Mouse (Mus musculus) right cerebral cortex, adult 2 months (tissue): ENCODE measurements around the gene Plaur.
"Not testable (repeated sequence)": the region's sequence is repeated elsewhere in the genome, so short reads cannot be mapped to it uniquely, and the experiment has no call there.

ENCODE experiments used
- DNase-seq, 2 experiments: peaks; one replicate each; pipeline ENCODE4 v3.0.0; 2021 to 2022; ENCODE audit warnings: low spot score in 2 of 2

The Plaur gene

DNA sequence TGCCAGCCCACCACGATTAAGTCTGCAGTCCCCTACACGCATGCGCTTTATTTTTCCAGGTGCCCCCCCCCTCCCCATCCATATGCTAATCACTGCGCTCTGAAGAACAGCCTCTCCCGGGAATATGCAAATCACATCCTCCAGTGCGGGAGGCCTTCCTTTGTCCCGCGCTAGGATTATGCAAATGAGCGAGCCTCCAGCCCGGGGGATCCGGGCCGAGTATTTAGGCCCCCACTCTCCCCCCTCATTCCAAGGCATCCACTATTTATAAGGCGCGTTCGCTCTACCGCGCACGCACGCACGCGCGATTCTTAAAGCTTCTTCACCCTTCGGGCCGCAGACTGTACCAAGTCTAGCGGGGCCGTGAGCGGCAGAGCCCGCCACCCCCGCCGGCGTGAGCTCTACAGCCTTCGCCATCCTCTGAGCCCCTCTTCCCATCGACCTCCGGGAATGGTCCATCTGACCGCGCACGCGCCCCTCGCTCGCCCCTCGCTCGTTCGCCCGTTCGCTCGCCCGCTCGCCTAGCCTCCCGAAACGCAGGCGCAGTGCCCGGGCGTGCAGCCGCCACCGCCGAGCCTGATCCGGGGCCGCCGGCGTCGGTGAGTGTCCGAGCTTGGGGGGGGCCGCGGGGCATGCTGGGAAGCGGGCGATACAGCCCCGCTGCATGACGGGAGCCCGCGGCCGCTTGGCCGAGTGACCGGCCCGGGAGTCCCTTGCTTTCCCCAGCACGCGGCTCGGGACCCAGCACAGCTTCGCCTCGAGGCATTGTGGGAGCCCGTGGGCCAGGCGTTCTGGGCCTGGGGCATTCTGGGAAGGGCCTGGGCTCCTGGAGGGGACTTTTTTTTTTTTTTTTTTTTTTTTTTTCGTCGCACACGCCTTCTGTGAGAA lies 44.8 kb downstream of the Plaur start, which contains the start of gene Zfp428:
TSS of gene Zfp428 (plus strand) at position 169 of the 888 bp plus-strand sequence.
- DNase-seq, result peak; percentile 78 to 83

DNA sequence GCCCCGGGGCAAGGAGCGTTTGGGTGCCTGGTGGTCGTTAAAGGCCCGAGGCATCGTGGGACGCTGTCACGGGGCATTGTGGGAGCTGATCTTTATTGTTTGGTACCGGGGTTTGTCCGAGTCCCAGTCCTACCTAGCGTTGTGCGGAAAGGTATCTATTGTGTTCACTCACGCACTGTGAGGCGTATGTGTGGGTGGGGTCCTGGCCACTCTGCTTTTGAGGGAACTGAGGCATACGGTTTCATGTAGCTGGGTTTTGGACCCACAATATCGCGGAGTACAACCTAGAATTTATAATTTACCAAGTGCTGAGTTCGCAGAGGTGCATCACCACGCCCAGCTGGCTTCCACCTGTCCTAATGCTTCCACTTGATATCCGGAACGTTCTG lies 45.4 kb downstream of the Plaur start:
- no peak for DNase-seq

GRCm38 (mm10) chr7:24512355-24512754 lies 50.1 kb downstream of the Plaur start, which contains the start of gene AC161166.1:
AC161166.1 (minus strand) TSS chr7:24512455.
- no peak for DNase-seq

- not testable (repeated sequence) for DNase-seq
These were observed 54.0 kb downstream of the Plaur start for GRCm38 (mm10) chr7:24516319-24516718.

DNA sequence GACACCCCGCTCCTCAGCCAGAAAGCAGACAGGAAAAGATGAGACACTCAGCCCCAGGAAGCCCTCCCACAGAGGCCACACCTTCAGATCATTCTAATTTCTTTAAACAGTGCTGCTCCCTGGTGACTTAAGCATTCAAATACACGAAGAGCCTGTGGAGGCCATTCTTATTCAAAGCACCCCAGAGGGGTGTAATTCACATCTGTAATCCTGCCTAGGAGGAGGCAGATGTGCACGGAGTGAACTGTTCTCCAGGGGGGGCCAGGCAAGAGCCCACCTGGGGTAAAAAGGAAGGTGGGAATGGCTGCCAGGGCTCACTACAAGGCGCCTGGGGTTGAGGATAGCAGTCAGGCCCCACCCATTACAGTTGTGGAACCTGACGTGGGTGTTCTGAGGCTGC lies 54.8 kb downstream of the Plaur start:
- DNase-seq, result no peak

- peak; percentile 49 to 65 for DNase-seq
These were observed 55.4 kb downstream of the Plaur start for GRCm38 (mm10) chr7:24517654-24518053.

DNA sequence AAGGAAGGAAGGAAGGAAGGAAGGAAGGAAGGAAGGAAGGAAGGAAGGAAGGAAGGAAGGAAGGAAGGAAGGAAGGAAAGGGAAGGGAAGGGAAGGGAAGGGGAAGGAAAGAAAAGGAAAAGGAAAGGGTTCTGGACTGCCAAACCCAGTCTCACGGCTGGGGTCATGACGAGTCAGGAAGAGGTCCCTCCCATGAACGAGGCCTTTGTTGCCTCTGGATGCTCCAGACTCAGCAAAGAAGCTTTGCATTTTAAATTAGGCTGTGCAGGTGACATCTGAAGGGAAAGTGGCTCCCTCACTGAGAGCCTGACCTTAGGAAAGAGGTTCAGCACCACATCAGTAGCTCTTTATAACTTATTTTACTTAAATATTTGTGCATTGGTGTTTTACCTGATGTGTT lies 56.8 kb downstream of the Plaur start:
- DNase-seq, result no peak

DNA sequence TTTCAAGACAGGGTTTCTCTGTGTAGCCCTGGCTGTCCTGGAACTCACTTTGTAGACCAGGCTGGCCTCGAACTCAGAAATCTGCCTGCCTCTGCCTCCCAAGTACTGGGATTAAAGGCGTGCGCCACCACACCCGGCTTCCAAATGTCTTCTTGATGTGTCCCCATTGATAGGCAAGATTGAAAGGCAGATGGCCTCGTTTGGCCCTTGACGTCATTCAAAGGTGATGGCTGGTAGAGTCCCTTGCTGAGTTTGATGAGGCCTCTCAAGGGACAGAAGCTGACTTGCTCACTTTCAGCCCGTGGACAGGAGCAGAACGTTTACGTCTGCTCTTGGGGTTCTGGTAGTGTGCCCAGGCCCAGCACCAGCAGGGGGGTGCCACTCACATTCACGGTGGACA lies 57.8 kb downstream of the Plaur start:
- DNase-seq, result not testable (repeated sequence)

GRCm38 (mm10) chr7:24522805-24523204 lies 60.5 kb downstream of the Plaur start:
- no peak for DNase-seq

- DNase-seq, result no peak
These were observed 61.4 kb downstream of the Plaur start for GRCm38 (mm10) chr7:24523723-24524122.

DNA sequence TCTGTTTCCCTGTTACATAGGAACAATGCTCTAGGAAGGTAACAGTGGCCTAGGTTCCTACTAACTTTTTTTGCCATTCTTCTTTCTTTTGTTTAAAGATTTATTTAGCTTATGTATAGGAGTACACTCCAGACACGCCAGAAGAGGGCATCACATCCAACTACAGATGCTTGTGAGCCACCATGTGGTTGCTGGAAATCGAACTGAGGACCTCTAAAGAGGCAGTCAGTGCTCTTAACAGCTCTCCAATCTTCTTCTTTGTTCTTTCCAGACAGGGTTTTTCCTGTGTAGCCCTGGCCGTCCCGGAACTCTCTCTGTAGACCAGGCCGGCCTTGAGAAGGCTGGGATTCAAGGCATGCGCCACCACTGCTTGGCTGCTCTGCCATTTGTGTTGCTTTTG lies 62.7 kb downstream of the Plaur start:
- DNase-seq, result no peak
